Mouse (Mus musculus) C2C12 (cell line): ENCODE data around the gene Srsf6. TPM values are rescaled to one million over a fixed set of nuclear protein-coding genes. Genes with fewer than 3 reads are reported as not detected.

ENCODE experiments used
- H3K27me3 ChIP-seq: one replicate; pipeline ENCODE4 v1.6.1; 2011; ENCODE audit not compliant: control insufficient read depth, insufficient read depth, insufficient read length
- H3K36me3 ChIP-seq: one replicate; pipeline ENCODE4 v1.6.1; 2011; ENCODE audit not compliant: control insufficient read depth, insufficient read depth
- H3K4me3 ChIP-seq: one replicate; pipeline ENCODE4 v1.5.1; 2011; ENCODE audit warnings: mild to moderate bottlenecking, control low read depth; ENCODE audit not compliant: poor library complexity, insufficient read depth, severe bottlenecking
- H3K79me2 ChIP-seq: one replicate; pipeline ENCODE4 v1.6.1; 2011; ENCODE audit not compliant: control insufficient read depth, insufficient read depth
- H3K79me3 ChIP-seq: one replicate; pipeline ENCODE4 v1.6.1; 2011; ENCODE audit warnings: low read depth, control low read depth
- H3ac ChIP-seq: one replicate; pipeline ENCODE3; 2011; ENCODE audit warnings: low read depth; ENCODE audit not compliant: control insufficient read depth, insufficient read length
- CEBPB ChIP-seq: IDR thresholded peaks from one replicate; pipeline ENCODE4 v1.6.1; 2011; ENCODE audit warnings: low read depth, mild to moderate bottlenecking, control low read depth, moderate library complexity
- CTCF ChIP-seq: IDR thresholded peaks from one replicate; pipeline ENCODE4 v1.5.1; 2011; ENCODE audit not compliant: control insufficient read depth, insufficient read depth, insufficient read length
- FOSL1 ChIP-seq: IDR thresholded peaks from one replicate; pipeline ENCODE4 v1.8.0; 2011; ENCODE audit warnings: mild to moderate bottlenecking, low read length; ENCODE audit not compliant: poor library complexity, insufficient read depth, severe bottlenecking
- MAX ChIP-seq: IDR thresholded peaks from one replicate; pipeline ENCODE4 v1.6.1; 2011; ENCODE audit warnings: mild to moderate bottlenecking, control low read depth
- MYOD1 ChIP-seq: IDR thresholded peaks from one replicate; pipeline ENCODE4 v1.6.1; 2011; ENCODE audit warnings: low read depth; ENCODE audit not compliant: control insufficient read depth, insufficient read length
- MYOG ChIP-seq: IDR thresholded peaks from one replicate; pipeline ENCODE4 v1.6.1; 2011; ENCODE audit not compliant: control insufficient read depth, insufficient read length; ENCODE audit errors: extremely low read depth
- USF1 ChIP-seq: IDR thresholded peaks from one replicate; pipeline ENCODE4 v1.6.1; 2011; ENCODE audit warnings: low read depth, mild to moderate bottlenecking, control low read depth, moderate library complexity
- polyA plus RNA-seq: library from polyadenylated mRNA; unstranded; fragments of >200 nt; fragmentation: generic; extraction: Trizol; gene quantifications from one replicate; pipeline ENCODE4 v1.2.1, GENCODE M21; 2012; ENCODE audit warnings: missing spikeins

The Srsf6 gene
- polyA plus RNA-seq, 1 experiment: 119 TPM

DNA sequence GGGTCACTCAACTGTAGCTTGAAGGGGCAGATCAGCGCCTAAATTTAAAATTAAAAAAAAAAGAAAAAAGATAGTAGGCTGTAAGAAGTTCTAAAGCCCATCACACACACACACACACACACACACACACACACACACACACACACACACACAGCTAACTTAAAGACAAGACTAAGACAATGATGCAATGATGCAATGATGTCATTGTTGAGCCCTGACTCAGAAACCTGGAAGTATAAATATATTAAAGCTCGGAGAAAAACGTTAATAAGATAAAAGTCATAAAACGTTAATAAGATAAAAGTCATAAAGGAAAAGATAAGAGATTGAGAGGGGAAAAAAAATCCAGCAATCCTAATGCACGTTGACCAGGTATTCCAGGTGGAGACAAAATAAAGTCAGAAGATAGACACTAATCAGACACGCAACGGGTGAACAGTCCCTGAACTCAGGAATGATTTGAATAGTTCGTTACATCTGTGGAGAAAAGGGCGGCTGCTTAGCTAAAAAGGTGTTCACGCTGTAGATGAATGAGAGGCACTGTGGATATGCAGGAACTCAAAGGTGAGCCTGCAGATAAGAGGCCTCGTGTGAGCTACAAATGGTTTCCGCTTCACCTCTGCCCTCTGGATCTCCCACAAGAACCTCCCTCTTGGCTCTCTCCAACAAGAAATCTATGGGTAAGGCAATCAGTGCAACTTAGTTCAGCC is 31.3 kb upstream of the Srsf6 start:
- H3K79me3 ChIP-seq: no peaks in the 10 kb centered on the region
- H3K27me3 ChIP-seq: peaks cover 6% of the 10 kb centered on the region
- no peaks in the 10 kb centered on the region for H3K36me3 ChIP-seq
- no peaks in the 10 kb centered on the region for H3K79me2 ChIP-seq
- TF ChIP-seq CTCF (no peak), MAX (no peak), USF1 (no peak), MYOD1 (no peak), MYOG (no peak), CEBPB (no peak), FOSL1 (no peak)
- no peak overlapping the region for H3ac ChIP-seq
- no peak overlapping the region for H3K4me3 ChIP-seq

DNA sequence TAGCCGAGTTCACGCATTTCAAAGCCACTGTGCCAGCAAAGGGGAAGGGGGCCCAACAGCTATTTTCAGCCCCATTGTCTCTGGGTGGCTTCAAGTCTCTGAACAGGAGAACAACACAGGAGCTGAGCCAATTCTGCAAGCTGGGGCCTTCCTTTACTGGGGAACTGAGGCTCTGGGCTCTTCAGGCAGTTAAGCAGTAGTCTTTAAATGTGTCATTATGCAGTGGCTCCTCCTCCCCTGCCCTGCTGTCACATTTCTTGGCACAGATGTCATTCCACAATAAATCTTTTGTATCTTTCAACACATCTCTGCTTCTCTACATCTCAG is 30.8 kb upstream of the Srsf6 start:
- TF ChIP-seq USF1 (no peak), MYOD1 (no peak), CEBPB (no peak), FOSL1 (no peak), MAX (no peak), MYOG (no peak), CTCF (no peak)

DNA sequence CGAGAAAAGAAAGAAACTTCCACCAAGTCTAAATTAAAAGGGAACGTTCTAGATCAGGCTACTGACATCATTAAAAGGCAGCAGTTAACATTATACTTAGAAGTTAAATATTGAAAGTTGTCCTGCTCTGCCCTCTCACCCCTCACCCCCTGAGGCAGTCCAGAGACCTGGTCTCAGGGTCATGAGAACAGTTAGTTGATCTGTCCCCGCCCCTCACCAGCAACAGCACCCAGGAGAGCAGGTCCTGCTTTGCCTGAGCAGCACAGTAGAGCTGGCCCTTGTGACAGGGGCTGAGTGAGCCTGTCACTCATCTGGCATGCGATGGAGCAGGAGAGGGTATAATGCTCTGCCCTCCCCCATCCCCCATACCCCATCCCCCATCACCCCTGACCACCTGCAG is 25.4 kb upstream of the Srsf6 start:
- Histone ChIP-seq H3ac (no peak overlapping the region), H3K36me3 (no peaks in the 10 kb centered on the region), H3K79me2 (no peaks in the 10 kb centered on the region), H3K4me3 (no peak overlapping the region), H3K27me3 (peaks cover 21% of the 10 kb centered on the region), H3K79me3 (no peaks in the 10 kb centered on the region)
- no peak for TF ChIP-seq MYOD1
- no peak for TF ChIP-seq MAX
- no peak for TF ChIP-seq CEBPB
- TF ChIP-seq MYOG: no peak
- TF ChIP-seq USF1: no peak
- TF ChIP-seq CTCF: no peak
- TF ChIP-seq FOSL1: no peak

More for the DNA sequence above, 30.8 kb upstream of the Srsf6 start:
- no peak overlapping the region for H3K4me3 ChIP-seq
- peaks cover 10% of the 10 kb centered on the region for H3K27me3 ChIP-seq
- no peaks in the 10 kb centered on the region for H3K36me3 ChIP-seq
- no peaks in the 10 kb centered on the region for H3K79me3 ChIP-seq
- no peak overlapping the region for H3ac ChIP-seq
- no peaks in the 10 kb centered on the region for H3K79me2 ChIP-seq

DNA sequence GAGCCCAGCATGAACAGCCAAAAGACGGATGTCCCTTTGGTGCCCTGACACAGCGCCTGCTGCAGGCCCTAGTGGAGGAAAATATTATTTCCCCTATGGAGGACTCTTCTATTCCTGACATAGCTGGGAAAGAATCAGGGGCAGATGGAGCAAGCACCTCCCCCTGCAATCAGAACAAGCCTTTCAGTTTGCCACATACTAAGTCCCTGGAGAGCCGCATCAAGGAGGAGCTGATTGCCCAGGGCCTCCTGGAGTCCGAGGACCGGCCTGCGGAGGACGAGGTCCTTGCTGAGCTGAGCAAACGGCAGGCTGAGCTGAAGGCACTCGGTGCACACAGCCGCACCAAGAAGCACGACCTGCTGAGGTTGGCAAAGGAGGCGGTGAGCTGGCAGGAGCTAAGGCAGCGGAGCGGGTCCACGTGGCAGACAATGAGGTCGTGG is 23.3 kb upstream of the Srsf6 start:
- H3ac ChIP-seq: no peak overlapping the region
- H3K79me3 ChIP-seq: no peaks in the 10 kb centered on the region
- no peaks in the 10 kb centered on the region for H3K79me2 ChIP-seq
- TF ChIP-seq CEBPB (no peak), USF1 (no peak), FOSL1 (no peak), MAX (no peak), MYOG (no peak)
- H3K27me3 ChIP-seq: peaks cover 26% of the 10 kb centered on the region
- H3K36me3 ChIP-seq: no peaks in the 10 kb centered on the region
- H3K4me3 ChIP-seq: no peak overlapping the region

DNA sequence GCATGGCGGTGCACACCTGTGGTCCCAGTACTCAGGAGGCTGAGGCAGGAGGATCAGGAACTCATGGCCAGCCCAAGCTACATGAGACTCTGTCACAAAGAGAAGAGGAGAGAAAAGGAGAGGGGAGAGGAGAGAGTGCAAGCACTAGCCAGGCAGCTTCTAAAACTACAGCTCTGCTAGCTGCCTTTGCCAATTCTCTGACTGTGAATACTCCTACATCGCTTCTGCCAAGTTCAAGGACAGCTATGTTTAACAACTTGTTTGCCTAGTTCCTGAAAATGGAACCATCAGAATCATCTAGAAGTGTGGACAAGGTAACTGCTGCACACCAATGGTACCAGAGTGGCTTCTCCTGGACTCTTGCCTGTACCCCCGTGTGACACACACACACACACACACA is 17.3 kb upstream of the Srsf6 start:
- Histone ChIP-seq H3K79me2 (no peaks in the 10 kb centered on the region), H3K27me3 (peaks cover 34% of the 10 kb centered on the region), H3ac (no peak overlapping the region), H3K79me3 (no peaks in the 10 kb centered on the region), H3K4me3 (no peak overlapping the region), H3K36me3 (no peaks in the 10 kb centered on the region)
- TF ChIP-seq CEBPB (no peak), MYOD1 (no peak), MAX (no peak), USF1 (no peak), MYOG (no peak), FOSL1 (no peak), CTCF (no peak)

DNA sequence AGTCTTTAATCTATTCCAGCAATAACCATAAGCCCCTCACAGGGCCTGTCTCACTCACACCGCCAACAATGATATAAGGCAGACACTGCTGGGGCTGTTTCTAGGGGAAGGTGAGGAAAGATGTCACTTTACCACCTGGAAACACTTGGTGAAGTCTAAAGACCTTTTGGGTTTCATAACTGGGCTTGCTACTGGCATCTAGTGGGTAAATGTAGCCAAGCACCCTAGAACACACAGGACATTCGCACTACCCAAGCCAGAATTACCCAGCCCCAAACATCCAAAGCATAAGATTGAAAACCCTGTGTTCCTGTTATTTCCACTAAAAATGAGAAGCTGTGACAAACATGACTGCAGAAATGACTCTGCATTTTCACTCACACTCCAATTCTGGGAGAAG is 16.8 kb upstream of the Srsf6 start:
- no peaks in the 10 kb centered on the region for H3K79me2 ChIP-seq
- no peak overlapping the region for H3K4me3 ChIP-seq
- TF ChIP-seq MYOG (no peak), CTCF (peak; percentile 1), MYOD1 (no peak), CEBPB (no peak), FOSL1 (no peak)
- H3ac ChIP-seq: no peak overlapping the region
- H3K79me3 ChIP-seq: no peaks in the 10 kb centered on the region
- H3K36me3 ChIP-seq: no peaks in the 10 kb centered on the region
- peaks cover 34% of the 10 kb centered on the region for H3K27me3 ChIP-seq
